Mouse (Mus musculus): Measurements from ENCODE around the gene Itk. TPM values are rescaled to one million over a fixed set of nuclear protein-coding genes. Genes with fewer than 3 reads are reported as not detected.

Itk gene
- polyA plus RNA-seq, 1 experiment from 2014 or later: not detected

- H3K27me3 ChIP-seq (ENCODE audit: control insufficient read depth, insufficient read depth, low read length): no peaks in the 10 kb centered on the region
- no peaks in the 10 kb centered on the region for H3K36me3 ChIP-seq (ENCODE audit: control insufficient read depth, insufficient read depth, low read length)
- DNase-seq (ENCODE audit: low spot score) (no peak), ATAC-seq (ENCODE audit: low FRiP score) (no peak)
- H3K9me3 ChIP-seq (ENCODE audit: control insufficient read depth, low read length): no peaks in the 10 kb centered on the region
- H3K4me1 ChIP-seq (replicated peaks; ENCODE audit: control insufficient read depth, insufficient read depth, low read length): no peaks in the 10 kb centered on the region
- H3K4me2 ChIP-seq (replicated peaks; ENCODE audit: low read depth, low read length): no peak overlapping the region
- 87% methylated on average over 16 of the region's 16 CpGs for WGBS
- no peak overlapping the region for H3K9ac ChIP-seq (ENCODE audit: low read depth, low read length)
- H3K27ac ChIP-seq (ENCODE audit: low read depth, low read length): no peak overlapping the region
- H3K4me3 ChIP-seq (ENCODE audit: low read depth, low read length): no peak overlapping the region
Observed at GRCm38 (mm10) chr11:46326271-46327015, 62.9 kb downstream of the Itk start.

DNA sequence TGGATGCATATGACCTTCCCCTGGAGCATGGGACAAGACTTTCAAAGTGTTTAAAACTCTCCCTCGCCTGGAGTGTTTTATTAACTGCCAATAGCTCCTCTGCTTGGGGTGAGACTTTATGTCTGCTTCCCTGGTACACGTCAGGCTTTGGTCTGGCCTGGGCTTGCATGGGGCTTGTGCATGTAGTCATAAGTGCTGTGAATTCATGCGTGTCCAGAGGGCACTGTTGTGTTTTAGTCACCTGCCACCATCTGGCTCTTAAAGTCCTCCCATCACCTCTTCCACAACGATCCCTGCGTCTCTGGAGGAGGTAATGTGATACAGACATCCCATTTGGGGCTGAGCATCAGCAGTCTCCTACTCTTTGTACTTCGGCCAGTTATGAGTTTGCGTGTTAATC is 67.8 kb downstream of the Itk start:
- 66% methylated on average over 7 of the region's 7 CpGs for WGBS
- H3K27ac ChIP-seq (ENCODE audit: low read depth, low read length): no peak overlapping the region
- no peaks in the 10 kb centered on the region for H3K36me3 ChIP-seq (ENCODE audit: control insufficient read depth, insufficient read depth, low read length)
- no peak for ATAC-seq (ENCODE audit: low FRiP score)
- no peak overlapping the region for H3K4me2 ChIP-seq (replicated peaks; ENCODE audit: low read depth, low read length)
- H3K4me1 ChIP-seq (replicated peaks; ENCODE audit: control insufficient read depth, insufficient read depth, low read length): no peaks in the 10 kb centered on the region
- H3K4me3 ChIP-seq (ENCODE audit: low read depth, low read length): no peak overlapping the region
- H3K9ac ChIP-seq (ENCODE audit: low read depth, low read length): no peak overlapping the region
- no peaks in the 10 kb centered on the region for H3K9me3 ChIP-seq (ENCODE audit: control insufficient read depth, low read length)
- no peak for DNase-seq (ENCODE audit: low spot score)
- no peaks in the 10 kb centered on the region for H3K27me3 ChIP-seq (ENCODE audit: control insufficient read depth, insufficient read depth, low read length)

DNA sequence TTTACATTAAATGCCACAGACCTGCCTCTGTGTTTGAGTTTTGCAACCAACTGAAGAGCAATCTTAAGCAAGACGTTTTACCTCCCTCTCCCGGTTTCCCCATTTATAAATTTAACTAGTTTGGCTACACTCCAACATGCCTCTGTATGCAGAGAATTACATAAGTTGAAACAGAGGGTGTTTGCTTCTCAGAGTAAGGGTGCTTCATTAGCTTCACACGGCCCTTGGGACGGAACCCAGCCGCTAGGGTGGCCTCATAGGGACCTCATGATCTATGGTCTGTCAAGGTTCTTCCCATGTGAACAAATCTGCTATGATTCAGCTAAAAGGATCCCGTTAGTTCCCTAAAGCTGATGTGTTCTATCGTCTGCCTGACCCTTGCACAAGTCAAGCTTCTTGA is 74.8 kb downstream of the Itk start:
- no peak overlapping the region for H3K9ac ChIP-seq (ENCODE audit: low read depth, low read length)
- H3K4me3 ChIP-seq (ENCODE audit: low read depth, low read length): no peak overlapping the region
- 80% methylated on average over 7 of the region's 7 CpGs for WGBS
- H3K4me1 ChIP-seq (replicated peaks; ENCODE audit: control insufficient read depth, insufficient read depth, low read length): peaks cover 2% of the 10 kb centered on the region; the same call in 1 of the 2 replicates
- ATAC-seq (ENCODE audit: low FRiP score) (no peak), DNase-seq (ENCODE audit: low spot score) (no peak)
- H3K27ac ChIP-seq (ENCODE audit: low read depth, low read length): no peak overlapping the region
- H3K9me3 ChIP-seq (ENCODE audit: control insufficient read depth, low read length): no peaks in the 10 kb centered on the region
- no peaks in the 10 kb centered on the region for H3K36me3 ChIP-seq (ENCODE audit: control insufficient read depth, insufficient read depth, low read length)
- H3K4me2 ChIP-seq (replicated peaks; ENCODE audit: low read depth, low read length): no peak overlapping the region
- H3K27me3 ChIP-seq (ENCODE audit: control insufficient read depth, insufficient read depth, low read length): no peaks in the 10 kb centered on the region

- no peak overlapping the region for H3K4me2 ChIP-seq (replicated peaks; ENCODE audit: low read depth, low read length)
Observed at GRCm38 (mm10) chr11:46313851-46314250, 75.5 kb downstream of the Itk start.

GRCm38 (mm10) chr11:46312523-46313035 is 76.7 kb downstream of the Itk start, which contains the start of gene Cyfip2:
Gene Cyfip2 (minus strand): TSS chr11:46312859.
- Histone ChIP-seq H3K9ac (ENCODE audit: low read depth, low read length) (peak within 1 kb of the TSS; percentile 90), H3K4me2 (replicated peaks; ENCODE audit: low read depth, low read length) (peak within 1 kb of the TSS; percentile 81), H3K4me1 (replicated peaks; ENCODE audit: control insufficient read depth, insufficient read depth, low read length) (peaks cover 2% of the 10 kb centered on the region; the same call in 1 of the 2 replicates), H3K9me3 (ENCODE audit: control insufficient read depth, low read length) (no peaks in the 10 kb centered on the region), H3K36me3 (ENCODE audit: control insufficient read depth, insufficient read depth, low read length) (no peaks in the 10 kb centered on the region), H3K27me3 (ENCODE audit: control insufficient read depth, insufficient read depth, low read length) (no peaks in the 10 kb centered on the region), H3K4me3 (ENCODE audit: low read depth, low read length) (peak within 1 kb of the TSS; percentile 64), H3K27ac (ENCODE audit: low read depth, low read length) (peak within 1 kb of the TSS; percentile 86)
- ATAC-seq (ENCODE audit: low FRiP score) (peak; percentile 23), DNase-seq (ENCODE audit: low spot score) (no peak)
- 7% methylated on average over 14 of the region's 14 CpGs for WGBS

More at GRCm38 (mm10) chr11:46313851-46314250, 75.5 kb downstream of the Itk start:
- H3K9me3 ChIP-seq (ENCODE audit: control insufficient read depth, low read length): no peaks in the 10 kb centered on the region
- WGBS: 86% methylated on average over 6 of the region's 6 CpGs
- no peak for DNase-seq (ENCODE audit: low spot score)
- no peak overlapping the region for H3K4me3 ChIP-seq (ENCODE audit: low read depth, low read length)
- peaks cover 2% of the 10 kb centered on the region; the same call in 1 of the 2 replicates for H3K4me1 ChIP-seq (replicated peaks; ENCODE audit: control insufficient read depth, insufficient read depth, low read length)
- H3K27me3 ChIP-seq (ENCODE audit: control insufficient read depth, insufficient read depth, low read length): no peaks in the 10 kb centered on the region
- H3K36me3 ChIP-seq (ENCODE audit: control insufficient read depth, insufficient read depth, low read length): no peaks in the 10 kb centered on the region
- no peak overlapping the region for H3K27ac ChIP-seq (ENCODE audit: low read depth, low read length)
- ATAC-seq (ENCODE audit: low FRiP score): no peak
- no peak overlapping the region for H3K9ac ChIP-seq (ENCODE audit: low read depth, low read length)

- Histone ChIP-seq H3K9me3 (ENCODE audit: control insufficient read depth, low read length) (no peaks in the 10 kb centered on the region), H3K36me3 (ENCODE audit: control insufficient read depth, insufficient read depth, low read length) (no peaks in the 10 kb centered on the region), H3K4me2 (replicated peaks; ENCODE audit: low read depth, low read length) (peak overlapping the region; percentile 81), H3K9ac (ENCODE audit: low read depth, low read length) (peak overlapping the region; percentile 90), H3K27me3 (ENCODE audit: control insufficient read depth, insufficient read depth, low read length) (no peaks in the 10 kb centered on the region), H3K27ac (ENCODE audit: low read depth, low read length) (peak overlapping the region; percentile 86), H3K4me3 (ENCODE audit: low read depth, low read length) (peak overlapping the region; percentile 64), H3K4me1 (replicated peaks; ENCODE audit: control insufficient read depth, insufficient read depth, low read length) (peaks cover 2% of the 10 kb centered on the region; the same call in 1 of the 2 replicates)
- DNase-seq (ENCODE audit: low spot score) (peak; percentile 87), ATAC-seq (ENCODE audit: low FRiP score) (peak; percentile 83)
- under 1% methylated on average over 68 of the region's 71 CpGs for WGBS
Observed at GRCm38 (mm10) chr11:46311703-46312522, 77.4 kb downstream of the Itk start.

GRCm38 (mm10) chr11:46311181-46311702 is 78.1 kb downstream of the Itk start:
- Histone ChIP-seq H3K4me1 (replicated peaks; ENCODE audit: control insufficient read depth, insufficient read depth, low read length) (peaks cover 2% of the 10 kb centered on the region; the same call in 1 of the 2 replicates), H3K36me3 (ENCODE audit: control insufficient read depth, insufficient read depth, low read length) (no peaks in the 10 kb centered on the region), H3K27ac (ENCODE audit: low read depth, low read length) (peak overlapping the region; percentile 68; the same call in 1 of the 2 replicates), H3K27me3 (ENCODE audit: control insufficient read depth, insufficient read depth, low read length) (no peaks in the 10 kb centered on the region), H3K4me3 (ENCODE audit: low read depth, low read length) (peak overlapping the region; percentile 64), H3K9me3 (ENCODE audit: control insufficient read depth, low read length) (no peaks in the 10 kb centered on the region), H3K4me2 (replicated peaks; ENCODE audit: low read depth, low read length) (peak overlapping the region; percentile 81), H3K9ac (ENCODE audit: low read depth, low read length) (peak overlapping the region; percentile 90)
- 10% methylated on average over 14 of the region's 14 CpGs for WGBS
- ATAC-seq (ENCODE audit: low FRiP score) (peak; percentile 0; the same call in 1 of the 2 replicates), DNase-seq (ENCODE audit: low spot score) (peak; percentile 46)

DNA sequence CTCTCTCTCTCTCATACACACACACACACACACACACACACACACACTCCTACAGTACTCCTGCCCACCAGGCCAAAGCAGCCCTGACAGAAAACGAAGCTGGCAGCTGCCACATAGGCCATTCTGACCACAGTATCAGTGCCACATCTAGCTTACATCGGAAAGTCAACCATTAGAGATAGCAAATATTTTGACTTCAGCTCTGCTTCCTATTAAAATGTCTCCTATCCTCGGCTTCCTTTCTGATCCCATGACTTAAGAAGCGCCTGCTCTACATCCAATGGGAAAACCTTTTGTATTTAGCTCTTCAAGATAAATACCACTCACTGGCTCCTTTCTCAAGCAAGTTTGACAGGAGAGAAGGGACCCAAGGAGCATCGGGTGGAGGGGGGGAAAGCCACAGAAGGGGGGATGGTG is 78.7 kb downstream of the Itk start:
- peak overlapping the region; percentile 68 for H3K27ac ChIP-seq (ENCODE audit: low read depth, low read length)
- peaks cover 2% of the 10 kb centered on the region; the same call in 1 of the 2 replicates for H3K4me1 ChIP-seq (replicated peaks; ENCODE audit: control insufficient read depth, insufficient read depth, low read length)
- H3K9ac ChIP-seq (ENCODE audit: low read depth, low read length): peak overlapping the region; percentile 90
- no peaks in the 10 kb centered on the region for H3K9me3 ChIP-seq (ENCODE audit: control insufficient read depth, low read length)
- DNase-seq (ENCODE audit: low spot score) (peak; percentile 25), ATAC-seq (ENCODE audit: low FRiP score) (peak; percentile 4; the same call in 1 of the 2 replicates)
- 63% methylated on average over 5 of the region's 5 CpGs for WGBS
- H3K36me3 ChIP-seq (ENCODE audit: control insufficient read depth, insufficient read depth, low read length): no peaks in the 10 kb centered on the region
- H3K4me2 ChIP-seq (replicated peaks; ENCODE audit: low read depth, low read length): peak overlapping the region; percentile 81
- peak overlapping the region; percentile 64 for H3K4me3 ChIP-seq (ENCODE audit: low read depth, low read length)
- H3K27me3 ChIP-seq (ENCODE audit: control insufficient read depth, insufficient read depth, low read length): no peaks in the 10 kb centered on the region

Measured in hindbrain, embryonic 11.5 days (tissue).